Mouse (Mus musculus) thymus, postnatal 36 days (tissue): ENCODE results near the gene Helb.

Source experiments
- DNase-seq, 2 experiments: peaks; one replicate each; pipeline ENCODE4 v3.0.0; 2022; ENCODE audit warnings: mixed read lengths in 2 of 2

Helb gene

DNA sequence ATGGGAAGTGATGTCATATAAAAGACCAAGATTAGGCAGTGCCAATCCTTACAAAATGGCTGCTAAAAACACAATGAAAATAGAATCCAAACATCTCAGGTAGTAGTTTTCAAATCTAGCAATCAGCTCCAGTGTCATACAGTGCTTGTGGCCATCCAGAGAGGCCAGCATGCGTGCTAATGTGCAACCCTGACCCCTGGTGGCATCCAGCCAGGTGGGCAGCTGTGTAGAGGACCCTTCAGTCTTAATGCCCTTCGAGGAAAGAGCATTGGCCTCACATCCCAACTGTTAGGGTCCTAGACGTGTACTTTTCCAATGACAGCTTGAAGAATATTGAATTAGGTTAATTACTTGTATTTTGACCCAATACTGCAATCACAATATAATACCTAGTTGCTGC lies 34.9 kb downstream of the Helb start:
- DNase-seq = no peak

- DNase-seq = no peak
Observed at GRCm38 (mm10) chr10:120066319-120066718, 46.5 kb downstream of the Helb start.

GRCm38 (mm10) chr10:120064424-120064823 lies 48.4 kb downstream of the Helb start:
- DNase-seq = peak; percentile 34 to 48

DNA sequence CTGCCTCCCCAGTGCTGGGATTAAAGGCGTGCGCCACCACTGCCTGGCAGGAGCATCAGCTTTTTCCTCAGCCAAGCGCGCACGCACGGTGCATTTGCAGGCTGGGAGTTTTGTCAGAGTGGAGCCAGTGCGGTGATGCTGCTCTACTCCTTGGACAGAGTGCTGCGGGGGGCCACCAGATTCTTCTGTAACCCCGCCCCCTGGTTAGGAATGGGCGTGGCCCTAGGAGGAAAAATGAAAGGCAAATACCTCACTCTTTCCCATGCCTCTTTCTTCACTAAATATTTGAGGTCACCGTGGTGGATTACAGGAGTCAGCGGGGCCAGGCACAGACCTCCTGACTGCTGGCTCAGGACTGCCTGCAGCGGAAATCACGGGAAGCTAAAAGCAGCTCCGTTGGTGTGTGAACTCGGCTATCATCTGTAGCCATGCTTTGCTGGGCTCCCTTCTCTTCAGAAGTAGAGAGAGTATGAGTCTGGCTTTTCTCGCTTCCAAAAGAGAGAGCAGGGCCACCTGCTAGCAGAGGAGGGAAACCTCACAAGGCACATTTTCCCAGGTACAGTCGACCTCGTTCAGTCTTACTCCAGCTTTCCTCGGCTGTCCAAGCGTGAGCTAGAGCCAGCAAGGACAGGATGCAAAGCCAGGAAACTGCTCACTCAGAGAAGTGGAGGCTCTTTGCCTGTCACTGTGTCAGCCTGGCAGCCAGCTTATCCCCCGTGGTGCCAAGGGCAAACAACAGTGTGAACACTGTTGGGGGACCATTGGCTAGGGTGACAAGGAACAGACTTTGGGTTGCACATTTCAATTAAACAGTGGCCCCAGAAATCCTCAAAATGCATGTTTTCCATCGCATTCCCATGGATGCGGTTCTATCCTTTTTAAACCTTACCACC lies 51.3 kb downstream of the Helb start:
- DNase-seq = no peak

GRCm38 (mm10) chr10:120060579-120061237 lies 52.1 kb downstream of the Helb start:
- DNase-seq = no peak

- DNase-seq = no peak
Observed at GRCm38 (mm10) chr10:120044714-120045234, 68.0 kb downstream of the Helb start.

DNA sequence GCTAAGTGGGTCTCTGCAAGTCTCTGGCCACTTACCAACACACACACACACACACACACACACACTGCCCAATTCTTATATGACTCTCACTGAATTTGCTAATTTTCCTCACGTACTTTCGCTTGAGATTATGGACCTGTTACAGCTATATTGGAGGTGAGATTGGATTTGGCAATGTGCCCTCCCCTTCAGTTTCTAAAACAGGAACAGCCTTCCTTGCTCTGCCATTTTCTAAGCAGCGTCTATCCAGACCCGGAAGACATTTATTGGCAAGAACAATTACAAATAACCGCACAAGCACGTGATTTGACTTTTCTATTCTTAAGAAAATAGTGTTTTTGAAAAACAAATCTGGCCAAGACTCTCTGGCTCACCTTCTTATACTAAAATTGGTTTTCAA lies 68.5 kb downstream of the Helb start:
- no peak for DNase-seq

- DNase-seq = no peak
Observed at GRCm38 (mm10) chr10:120038194-120038593, 74.6 kb downstream of the Helb start.

DNA sequence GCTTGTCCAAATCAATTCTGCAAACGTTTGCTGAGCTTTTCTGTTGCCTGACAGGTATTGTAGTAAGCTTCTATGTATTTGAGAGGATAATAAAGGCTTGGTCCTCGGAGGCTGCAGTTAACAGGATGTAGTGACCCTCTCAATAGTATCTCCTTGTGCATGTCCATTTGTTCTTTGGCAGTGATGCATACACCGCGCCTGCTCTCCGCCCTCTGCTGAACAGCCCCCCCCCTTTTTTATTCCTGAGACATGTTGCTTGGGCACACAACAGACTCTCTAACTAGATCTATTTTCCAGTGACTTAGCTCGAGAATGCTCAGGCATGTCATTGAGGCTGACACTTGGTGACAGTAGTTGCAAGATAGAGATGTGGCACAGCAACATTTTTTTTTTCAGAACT lies 77.0 kb downstream of the Helb start:
- DNase-seq = no peak

DNA sequence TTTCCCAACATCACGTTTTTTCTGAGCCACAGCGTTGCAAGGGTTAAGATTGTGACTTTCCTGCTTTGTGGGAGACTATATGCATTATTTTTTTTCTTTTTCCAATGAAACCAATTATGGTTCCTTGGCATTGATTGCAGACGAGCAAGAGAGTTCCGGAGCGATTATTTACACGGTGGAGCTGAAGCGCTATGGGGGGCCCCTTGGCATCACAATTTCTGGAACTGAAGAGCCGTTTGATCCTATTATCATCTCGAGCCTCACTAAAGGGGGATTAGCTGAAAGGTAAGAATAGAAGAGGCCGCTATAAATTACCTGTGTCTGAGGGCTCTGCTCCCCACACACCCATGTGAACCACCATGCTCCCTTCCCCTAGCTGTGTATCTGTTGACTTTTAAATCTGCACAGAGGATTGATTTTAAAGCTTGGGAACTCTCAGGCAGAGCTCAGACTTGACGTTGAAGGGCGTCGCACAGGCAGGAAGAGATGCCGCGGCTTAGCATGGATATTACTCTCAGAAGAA lies 77.5 kb downstream of the Helb start:
- no peak for DNase-seq

DNA sequence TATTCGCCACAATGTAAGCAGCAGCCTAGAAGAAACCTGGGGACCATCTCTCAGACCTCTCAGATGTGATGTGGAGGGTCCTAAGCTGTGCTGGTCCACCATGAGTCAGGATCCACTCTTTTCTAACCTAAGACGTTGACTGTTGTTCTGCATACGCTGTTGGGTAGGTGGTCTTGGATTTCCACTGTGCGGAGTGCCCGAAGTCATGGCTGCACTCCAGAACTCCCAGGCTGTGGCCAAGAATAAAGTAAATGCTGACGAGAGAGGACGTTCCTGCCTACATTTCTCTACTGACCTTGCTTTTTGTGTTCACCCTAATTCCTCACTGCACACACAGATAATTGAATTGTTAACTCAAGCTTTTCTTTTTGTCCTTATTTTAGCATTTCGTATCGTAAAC lies 78.9 kb downstream of the Helb start:
- DNase-seq = no peak
